28 mouse cellular contexts compared by ENCODE assay signal in genomic region chr9:13440911-13441310, GRCm38 (mm10). TPM values are rescaled to one million over a fixed set of nuclear protein-coding genes. Genes with fewer than 3 reads are reported as not detected.
DNase-seq lines count a peak whose midpoint lies in the region; ATAC-seq and TF ChIP-seq lines count a peak whose summit lies in the region.
"Had no signal": no experiment of that assay in that cellular context is flagged by ENCODE, and none has a peak within 500 bp of the region (broad histone marks: within the 10 kb centered on the region; RNA-seq: fewer than 3 reads in every experiment).

No protein-coding gene starts in this region.

- intact Hi-C loops in heart, adult 2 months (cut with DNase I): loop anchor here (5.0 kb wide), 2 partner anchors 144 to 211 kb away; partner anchors contain the start of gene Maml2

- DNase-seq in heart, adult 2 months: no peak
- DNase-seq in midbrain, embryonic 11.5 days (ENCODE audit: low spot score, missing footprints): peak; percentile 67
- no peak for DNase-seq in midbrain, embryonic 14.5 days
- DNase-seq: adrenal gland, adult 2 months; adrenal gland, postnatal 10 days; adrenal gland, postnatal 25 days; cerebellum, adult 11 months; cerebellum, adult 18-20 months; cerebellum, adult 8-10 months; cerebellum, adult 9-11 months; cerebellum, postnatal 14 days; cerebellum, postnatal 36 days; embryo, embryonic 11 days had no signal

- H3K4me1 ChIP-seq in heart, embryonic 12.5 days (replicated peaks): peaks cover 29% of the 10 kb centered on the region
- peaks cover 12% of the 10 kb centered on the region for H3K4me1 ChIP-seq in heart, adult 2 months (ENCODE audit: control insufficient read depth, insufficient read depth, low read length)
- H3K4me1 ChIP-seq in midbrain, embryonic 11.5 days (ENCODE audit: control insufficient read depth, insufficient read depth, low read length): peaks cover 2% of the 10 kb centered on the region; the same call in 1 of the 2 replicates
- H3K4me1 ChIP-seq in midbrain, embryonic 14.5 days (ENCODE audit: control insufficient read depth, insufficient read depth, low read length): no peaks in the 10 kb centered on the region
- H3K4me1 ChIP-seq: embryonic facial prominence, embryonic 15.5 days had no signal

- H3K27me3 ChIP-seq in heart, embryonic 12.5 days (replicated peaks): no peaks in the 10 kb centered on the region
- no peaks in the 10 kb centered on the region for H3K27me3 ChIP-seq in heart, adult 2 months (ENCODE audit: control insufficient read depth, insufficient read depth, low read length)
- H3K27me3 ChIP-seq in midbrain, embryonic 11.5 days (ENCODE audit: control insufficient read depth, insufficient read depth, low read length): no peaks in the 10 kb centered on the region
- no peaks in the 10 kb centered on the region for H3K27me3 ChIP-seq in midbrain, embryonic 14.5 days (ENCODE audit: control insufficient read depth, insufficient read depth, low read length)
- H3K27me3 ChIP-seq: embryonic facial prominence, embryonic 13.5 days; embryonic facial prominence, embryonic 15.5 days; forebrain, embryonic 12.5 days had no signal

- ATAC-seq in heart, embryonic 12.5 days (ENCODE audit: insufficient number of reproducible peaks, low FRiP score): no peak
- ATAC-seq in midbrain, embryonic 11.5 days (ENCODE audit: low FRiP score): no peak
- ATAC-seq in midbrain, embryonic 14.5 days (ENCODE audit: low FRiP score, low TSS enrichment): no peak
- ATAC-seq: forebrain, embryonic 14.5 days; forebrain, embryonic 16.5 days had no signal

- no peak overlapping the region for H3K4me3 ChIP-seq in heart, embryonic 12.5 days
- H3K4me3 ChIP-seq in heart, adult 2 months: no peak overlapping the region
- no peak overlapping the region for H3K4me3 ChIP-seq in midbrain, embryonic 11.5 days (ENCODE audit: low read depth, low read length)
- H3K4me3 ChIP-seq in midbrain, embryonic 14.5 days (replicated peaks; ENCODE audit: low read depth, low read length): no peak overlapping the region
- H3K4me3 ChIP-seq: embryonic facial prominence, embryonic 13.5 days; embryonic facial prominence, embryonic 15.5 days; erythroblast, embryonic 14.5 days; forebrain, embryonic 10.5 days; forebrain, embryonic 12.5 days had no signal

- no peak overlapping the region for H3K4me2 ChIP-seq in heart, embryonic 12.5 days
- H3K4me2 ChIP-seq in midbrain, embryonic 11.5 days: no peak overlapping the region
- no peak overlapping the region for H3K4me2 ChIP-seq in midbrain, embryonic 14.5 days (ENCODE audit: low read length)
- H3K4me2 ChIP-seq: embryonic facial prominence, embryonic 13.5 days; embryonic facial prominence, embryonic 15.5 days; forebrain, embryonic 12.5 days had no signal

- peaks cover 4% of the 10 kb centered on the region; the same call in 1 of the 2 replicates for H3K36me3 ChIP-seq in heart, embryonic 12.5 days
- no peaks in the 10 kb centered on the region; the same call in 1 of the 2 replicates for H3K36me3 ChIP-seq in heart, adult 2 months (ENCODE audit: control insufficient read depth, insufficient read depth, low read length)
- H3K36me3 ChIP-seq in midbrain, embryonic 11.5 days (ENCODE audit: control insufficient read depth, insufficient read depth, low read length): no peaks in the 10 kb centered on the region
- H3K36me3 ChIP-seq in midbrain, embryonic 14.5 days (ENCODE audit: control insufficient read depth, insufficient read depth, low read length): no peaks in the 10 kb centered on the region
- H3K36me3 ChIP-seq: embryonic facial prominence, embryonic 13.5 days; embryonic facial prominence, embryonic 15.5 days had no signal

- no peak for TF ChIP-seq CTCF in heart, adult 2 months (IDR thresholded peaks at IDR 0.05)

- no peak overlapping the region for H3K9ac ChIP-seq in heart, embryonic 12.5 days
- no peak overlapping the region for H3K9ac ChIP-seq in heart, adult 2 months (ENCODE audit: low read depth, low read length)
- H3K9ac ChIP-seq in midbrain, embryonic 11.5 days (ENCODE audit: low read length): no peak overlapping the region
- H3K9ac ChIP-seq in midbrain, embryonic 14.5 days (replicated peaks; ENCODE audit: low read length): no peak overlapping the region
- H3K9ac ChIP-seq: embryonic facial prominence, embryonic 13.5 days; embryonic facial prominence, embryonic 15.5 days; forebrain, embryonic 12.5 days had no signal

- TF ChIP-seq EP300 in heart, adult 2 months (IDR thresholded peaks at IDR 0.05; ENCODE audit: insufficient read depth, low read depth, low read length): no peak

- H3K79me2 ChIP-seq in heart, adult 2 months (replicated peaks; ENCODE audit: control insufficient read depth, insufficient read depth, low read length): no peaks in the 10 kb centered on the region; the same call in 1 of the 2 replicates

- TF ChIP-seq POLR2A in heart, adult 2 months (IDR thresholded peaks at IDR 0.05; ENCODE audit: insufficient read depth, low read depth, low read length): no peak

- 59% methylated on average over 6 of the region's 6 CpGs for WGBS in heart, embryonic 12.5 days
- WGBS in heart, adult 2 months: 82% methylated on average over 6 of the region's 6 CpGs
- 78% methylated on average over 6 of the region's 6 CpGs for WGBS in midbrain, embryonic 11.5 days
- 54% methylated on average over 6 of the region's 6 CpGs for WGBS in midbrain, embryonic 14.5 days

- H3K27ac ChIP-seq in heart, embryonic 12.5 days (ENCODE audit: poor library complexity, severe bottlenecking): peak overlapping the region; percentile 33
- H3K27ac ChIP-seq in heart, adult 2 months: no peak overlapping the region
- no peak overlapping the region for H3K27ac ChIP-seq in midbrain, embryonic 11.5 days (ENCODE audit: low read depth, low read length)
- no peak overlapping the region for H3K27ac ChIP-seq in midbrain, embryonic 14.5 days (replicated peaks; ENCODE audit: low read depth, low read length)
- H3K27ac ChIP-seq: embryonic facial prominence, embryonic 13.5 days; embryonic facial prominence, embryonic 15.5 days; forebrain, embryonic 10.5 days; forebrain, embryonic 12.5 days had no signal

- peaks cover 3% of the 10 kb centered on the region; the same call in 1 of the 2 replicates for H3K9me3 ChIP-seq in heart, embryonic 12.5 days (replicated peaks)
- H3K9me3 ChIP-seq in midbrain, embryonic 11.5 days (ENCODE audit: control insufficient read depth, low read length): no peaks in the 10 kb centered on the region; the same call in 1 of the 2 replicates
- no peaks in the 10 kb centered on the region for H3K9me3 ChIP-seq in midbrain, embryonic 14.5 days (ENCODE audit: control insufficient read depth, low read length)
- H3K9me3 ChIP-seq: embryonic facial prominence, embryonic 13.5 days; embryonic facial prominence, embryonic 15.5 days; forebrain, embryonic 12.5 days had no signal

RNA-seq across cellular contexts. Expression of gene Gm17571, which starts 5.6 kb away (rescaled TPM):
- polyA plus RNA-seq in heart, embryonic 12.5 days (2016; fragmentation: Nextera tagmentation; extraction: Ambion mirVana): not detected in 2 replicates
- total RNA-seq in heart, adult 2 months (2021): not detected
- polyA plus RNA-seq in heart, adult 2 months (2012; rRNA removed): not detected in 2 replicates
- polyA plus RNA-seq in midbrain, embryonic 11.5 days (2014; fragmentation: Nextera tagmentation; extraction: Ambion mirVana): not detected in 2 replicates
- not detected in 2 replicates for polyA plus RNA-seq in midbrain, embryonic 14.5 days (2014; fragmentation: Nextera tagmentation; extraction: Ambion mirVana)
- total RNA-seq: adrenal gland, adult 2 months; adrenal gland, postnatal 10 days; adrenal gland, postnatal 25 days; adrenal gland, postnatal 4 days; common myeloid progenitor, adult 5-6 weeks; ES-E14; MEL had no signal
- polyA plus RNA-seq: adrenal gland, adult 2 months; brain, embryonic 14.5 days; C2C12; embryonic facial prominence, embryonic 11.5 days; embryonic facial prominence, embryonic 13.5 days; embryonic facial prominence, embryonic 15.5 days; erythroblast, embryonic 14.5 days; forebrain, embryonic 10.5 days; forebrain, embryonic 12.5 days; forebrain, embryonic 14.5 days; forebrain, embryonic 16.5 days had no signal
